In the genomic region with DNA sequence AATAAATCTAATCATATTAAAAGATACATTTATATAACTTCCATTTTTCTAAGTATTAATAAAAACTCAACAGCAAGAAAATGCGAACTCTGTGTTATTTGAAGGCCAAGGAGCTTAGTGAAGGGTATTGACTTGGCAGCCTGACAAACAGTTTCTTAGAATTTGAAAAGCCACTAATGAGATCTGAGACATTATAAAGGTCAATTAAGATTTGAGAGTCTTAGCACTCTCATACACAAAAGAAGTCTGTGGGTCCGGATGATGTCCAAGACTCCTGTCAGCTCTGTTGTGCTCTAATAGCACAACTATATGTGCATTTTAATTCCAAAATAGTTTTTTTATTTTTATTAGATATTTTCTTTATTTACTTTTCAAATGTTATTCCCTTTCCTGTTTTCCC, we compare ENCODE assay signal across 18 mouse cellular contexts. TPM values are rescaled to one million over a fixed set of nuclear protein-coding genes. Genes with fewer than 3 reads are reported as not detected.
"Had no signal": no experiment of that assay in that cellular context is flagged by ENCODE, and none has a peak within 500 bp of the region (broad histone marks: within the 10 kb centered on the region; RNA-seq: fewer than 3 reads in every experiment).

No protein-coding gene starts in this region.

- H3K4me1 ChIP-seq: limb, embryonic 12.5 days; limb, embryonic 15.5 days; midbrain, embryonic 12.5 days had no signal

- H3K4me3 ChIP-seq: limb, embryonic 12.5 days; limb, embryonic 15.5 days; midbrain, embryonic 12.5 days had no signal

- DNase-seq: kidney, adult 9 months; kidney, postnatal 14 days; kidney, postnatal 4 days; left cerebral cortex, postnatal 4 days; liver, postnatal 0 days; lung, embryonic 14.5 days; thymus, adult 18-20 months; thymus, postnatal 36 days had no signal

- H3K9me3 ChIP-seq: limb, embryonic 12.5 days; limb, embryonic 15.5 days; midbrain, embryonic 12.5 days had no signal

- H3K4me2 ChIP-seq: limb, embryonic 12.5 days; limb, embryonic 15.5 days; liver, embryonic 11.5 days; lung, embryonic 14.5 days; midbrain, embryonic 12.5 days had no signal

- H3K9ac ChIP-seq: limb, embryonic 12.5 days; limb, embryonic 15.5 days; liver, embryonic 14.5 days; liver, postnatal 0 days; lung, embryonic 14.5 days; midbrain, embryonic 12.5 days had no signal

- H3K27me3 ChIP-seq: limb, embryonic 12.5 days; limb, embryonic 15.5 days; midbrain, embryonic 12.5 days had no signal

- ATAC-seq: liver, postnatal 0 days; lung, postnatal 0 days had no signal

- H3K27ac ChIP-seq: limb, embryonic 12.5 days; limb, embryonic 15.5 days; liver, embryonic 14.5 days; macrophage; midbrain, embryonic 12.5 days had no signal

- H3K36me3 ChIP-seq: limb, embryonic 12.5 days; limb, embryonic 15.5 days; midbrain, embryonic 12.5 days had no signal

RNA-seq across cellular contexts. Expression of gene Klhl1, which starts 47.1 kb away (rescaled TPM):
- total RNA-seq: megakaryocyte, adult 5-6 weeks had no signal
- polyA plus RNA-seq: kidney, embryonic 16.5 days; liver, embryonic 11.5 days; liver, embryonic 14.5 days; liver, postnatal 0 days; lung, embryonic 14.5 days; lung, postnatal 0 days; macrophage; spleen, adult 2 months had no signal
